Mouse (Mus musculus): ENCODE data around the gene Itih2. TPM values are rescaled to one million over a fixed set of nuclear protein-coding genes. Genes with fewer than 3 reads are reported as not detected.

Gene Itih2
- polyA plus RNA-seq (2012; ENCODE audit: insufficient read depth, insufficient read length, low replicate concordance, missing spikeins), result not detected in 2 replicates

DNA sequence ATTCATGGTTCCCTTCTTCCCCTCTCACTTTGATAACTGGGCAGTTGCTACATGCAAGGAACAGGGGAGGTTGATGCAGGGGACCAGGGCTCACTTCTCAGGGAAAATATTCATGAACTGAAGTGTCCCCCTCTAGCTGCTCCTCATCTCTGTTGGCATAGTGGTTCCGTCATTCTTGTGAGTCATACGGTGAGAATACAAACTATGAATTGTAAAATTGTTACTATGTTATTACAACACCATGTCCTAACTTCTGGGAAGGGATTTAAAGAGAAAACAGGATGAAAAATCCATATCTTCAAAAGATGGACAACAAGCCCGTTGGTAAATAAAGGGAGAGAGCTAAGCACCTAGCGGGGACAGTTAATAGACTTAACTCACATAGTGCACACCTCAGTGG, at the start of gene Itih2:
Itih2 (minus strand) TSS at position 101 of the 400 bp plus-strand sequence.
- Histone ChIP-seq H3K4me1 (ENCODE audit: control insufficient read depth, insufficient read depth, low read length) (no peaks in the 10 kb centered on the region), H3K27ac (ENCODE audit: insufficient read depth, low read depth, low read length) (no peak within 1 kb of the TSS), H3K4me3 (ENCODE audit: insufficient read depth, low read depth, low read length) (no peak within 1 kb of the TSS)
- TF ChIP-seq CTCF (IDR thresholded peaks at IDR 0.05; ENCODE audit: insufficient read depth, low read depth, low read length) (no peak), POLR2A (IDR thresholded peaks at IDR 0.05; ENCODE audit: insufficient read depth, low read depth, low read length) (no peak)
- WGBS, result 92% methylated on average over 4 of the region's 4 CpGs

DNA sequence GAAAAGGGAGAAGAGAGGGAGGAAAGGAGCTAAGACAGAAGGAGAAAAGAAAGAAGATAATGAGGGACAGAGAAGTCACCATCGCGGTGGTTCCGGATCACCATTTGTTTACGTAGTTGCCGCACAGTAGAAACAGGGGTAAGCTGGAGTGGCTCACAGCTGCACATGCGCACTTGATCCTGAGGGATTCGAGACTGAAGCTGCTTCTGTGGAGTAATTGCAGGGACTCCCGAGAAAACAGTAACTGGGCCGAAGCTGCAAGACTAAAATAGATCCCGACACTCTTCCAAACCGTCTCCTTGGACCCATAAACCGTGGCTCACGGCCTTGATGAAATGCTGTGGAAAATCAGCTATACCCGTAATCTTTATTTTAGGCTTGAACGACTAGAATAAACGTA, 38.8 kb upstream of the Itih2 start:
- Histone ChIP-seq H3K4me3 (ENCODE audit: insufficient read depth, low read depth, low read length) (no peak overlapping the region), H3K27ac (ENCODE audit: insufficient read depth, low read depth, low read length) (no peak overlapping the region), H3K4me1 (ENCODE audit: control insufficient read depth, insufficient read depth, low read length) (peaks cover 4% of the 10 kb centered on the region; the same call in 1 of the 2 replicates)
- WGBS, result 68% methylated on average over 16 of the region's 16 CpGs
- TF ChIP-seq POLR2A (IDR thresholded peaks at IDR 0.05; ENCODE audit: insufficient read depth, low read depth, low read length) (no peak), CTCF (IDR thresholded peaks at IDR 0.05; ENCODE audit: insufficient read depth, low read depth, low read length) (no peak)

DNA sequence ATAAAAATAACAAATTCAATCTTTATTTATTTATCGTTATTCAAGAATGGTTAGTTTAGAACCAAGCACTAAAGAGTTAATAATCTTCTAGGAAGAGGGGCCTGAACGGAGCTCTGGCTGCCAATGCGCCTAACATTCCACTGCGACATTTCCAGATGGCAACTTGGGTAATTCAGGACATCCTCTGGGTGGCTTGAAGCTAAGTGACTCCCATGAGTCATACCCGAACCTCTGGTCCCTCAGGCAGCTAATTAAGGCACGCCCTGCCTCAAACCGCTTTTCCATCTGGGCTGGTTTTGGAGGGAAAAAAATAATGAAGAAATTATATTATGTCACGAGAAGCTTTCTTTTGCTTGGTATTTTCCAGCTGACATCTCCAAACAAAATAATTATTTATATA, 36.8 kb upstream of the Itih2 start:
- no peak overlapping the region for H3K4me3 ChIP-seq (ENCODE audit: insufficient read depth, low read depth, low read length)
- TF ChIP-seq CTCF (IDR thresholded peaks at IDR 0.05; ENCODE audit: insufficient read depth, low read depth, low read length), result no peak
- TF ChIP-seq POLR2A (IDR thresholded peaks at IDR 0.05; ENCODE audit: insufficient read depth, low read depth, low read length), result no peak
- WGBS, result 44% methylated on average over 8 of the region's 8 CpGs
- H3K4me1 ChIP-seq (ENCODE audit: control insufficient read depth, insufficient read depth, low read length), result peaks cover 4% of the 10 kb centered on the region; the same call in 1 of the 2 replicates
- H3K27ac ChIP-seq (ENCODE audit: insufficient read depth, low read depth, low read length), result no peak overlapping the region

DNA sequence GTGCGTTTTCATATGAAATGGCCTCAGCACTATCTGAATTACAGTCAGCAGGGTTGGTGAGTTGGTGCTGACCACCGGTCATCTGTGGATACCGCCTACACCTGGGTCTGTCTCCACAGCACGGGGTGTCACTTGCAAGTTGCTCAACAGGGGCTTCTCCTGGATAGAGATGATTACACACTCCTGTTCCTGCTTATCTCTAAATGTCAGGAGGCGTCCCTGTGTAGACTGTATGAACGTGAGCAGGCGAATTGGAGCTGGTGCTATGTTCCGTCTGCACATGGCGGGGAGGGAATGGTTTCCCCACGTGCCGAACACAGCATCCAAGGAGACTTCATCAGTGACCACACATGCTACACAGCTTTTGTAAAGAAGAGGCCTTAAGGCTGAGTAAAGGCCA, 36.1 kb upstream of the Itih2 start:
- TF ChIP-seq POLR2A (IDR thresholded peaks at IDR 0.05; ENCODE audit: insufficient read depth, low read depth, low read length) (no peak), CTCF (IDR thresholded peaks at IDR 0.05; ENCODE audit: insufficient read depth, low read depth, low read length) (no peak)
- Histone ChIP-seq H3K27ac (ENCODE audit: insufficient read depth, low read depth, low read length) (no peak overlapping the region), H3K4me3 (ENCODE audit: insufficient read depth, low read depth, low read length) (no peak overlapping the region), H3K4me1 (ENCODE audit: control insufficient read depth, insufficient read depth, low read length) (peaks cover 4% of the 10 kb centered on the region; the same call in 1 of the 2 replicates)
- WGBS, result 94% methylated on average over 11 of the region's 11 CpGs

DNA sequence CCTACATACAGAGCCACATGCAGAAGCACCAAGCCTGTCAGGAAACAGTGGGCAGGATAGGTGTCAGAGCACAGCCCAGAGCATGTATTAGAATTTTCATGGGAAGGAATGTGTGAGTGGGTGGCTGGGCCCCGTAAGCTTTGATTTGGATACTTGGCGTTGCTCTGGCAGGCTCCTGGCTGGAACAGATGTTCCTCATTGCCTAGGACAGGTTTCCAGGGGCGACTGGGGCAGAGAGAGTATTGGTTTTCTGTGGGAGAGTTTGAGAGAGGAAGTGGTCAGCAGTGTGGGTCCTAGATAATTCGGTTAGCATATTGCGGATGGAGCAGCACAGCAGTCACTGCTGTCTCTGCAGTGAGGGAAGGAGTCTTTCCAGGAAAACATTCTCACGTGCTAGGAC, 35.4 kb upstream of the Itih2 start:
- 74% methylated on average over 6 of the region's 6 CpGs for WGBS
- no peak overlapping the region for H3K4me3 ChIP-seq (ENCODE audit: insufficient read depth, low read depth, low read length)
- H3K4me1 ChIP-seq (ENCODE audit: control insufficient read depth, insufficient read depth, low read length), result peaks cover 4% of the 10 kb centered on the region; the same call in 1 of the 2 replicates
- no peak overlapping the region for H3K27ac ChIP-seq (ENCODE audit: insufficient read depth, low read depth, low read length)
- no peak for TF ChIP-seq POLR2A (IDR thresholded peaks at IDR 0.05; ENCODE audit: insufficient read depth, low read depth, low read length)
- TF ChIP-seq CTCF (IDR thresholded peaks at IDR 0.05; ENCODE audit: insufficient read depth, low read depth, low read length), result no peak

DNA sequence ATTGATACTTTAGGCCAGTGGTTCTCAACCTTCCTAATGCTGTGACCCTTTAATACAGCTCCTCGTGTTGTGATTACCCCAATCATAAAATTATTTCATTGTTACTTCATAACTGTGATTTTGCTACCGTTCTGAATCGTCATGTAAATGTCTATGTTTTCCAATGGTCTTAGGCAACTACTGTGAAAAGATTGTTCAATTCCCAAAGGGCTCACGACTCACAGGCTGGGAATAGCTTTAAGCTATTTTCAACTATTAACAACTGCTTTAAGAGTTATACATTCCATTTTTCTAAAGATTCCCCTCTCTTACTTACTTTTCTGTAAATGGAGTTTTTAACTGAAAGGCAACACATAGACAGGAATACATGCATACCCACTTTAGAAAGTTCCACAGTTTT, 30.8 kb upstream of the Itih2 start:
- Histone ChIP-seq H3K4me1 (ENCODE audit: control insufficient read depth, insufficient read depth, low read length) (no peaks in the 10 kb centered on the region), H3K4me3 (ENCODE audit: insufficient read depth, low read depth, low read length) (no peak overlapping the region), H3K27ac (ENCODE audit: insufficient read depth, low read depth, low read length) (no peak overlapping the region)
- 91% methylated on average over 4 of the region's 4 CpGs for WGBS
- TF ChIP-seq POLR2A (IDR thresholded peaks at IDR 0.05; ENCODE audit: insufficient read depth, low read depth, low read length) (no peak), CTCF (IDR thresholded peaks at IDR 0.05; ENCODE audit: insufficient read depth, low read depth, low read length) (no peak)

DNA sequence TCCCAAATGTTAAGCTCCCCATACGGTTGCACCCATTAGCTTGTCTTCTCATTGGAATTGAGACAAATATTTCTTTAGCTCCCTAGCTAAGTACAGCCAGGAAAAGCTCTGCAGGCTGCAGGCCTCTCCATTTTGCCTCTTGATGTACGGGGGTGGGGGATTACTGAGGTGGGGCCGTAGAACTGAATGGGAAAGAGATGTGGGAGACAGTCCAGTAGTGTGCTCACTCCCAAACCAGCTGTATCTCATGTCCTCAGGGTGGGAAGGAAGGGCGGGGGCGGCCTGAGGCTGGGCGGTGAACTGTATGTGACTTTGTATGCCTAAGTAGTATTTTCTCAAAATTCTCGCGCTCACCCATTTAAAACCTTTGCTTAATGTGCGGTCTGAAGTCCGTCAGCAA, 26.0 kb upstream of the Itih2 start:
- H3K4me3 ChIP-seq (ENCODE audit: insufficient read depth, low read depth, low read length), result no peak overlapping the region
- peaks cover 7% of the 10 kb centered on the region for H3K4me1 ChIP-seq (ENCODE audit: control insufficient read depth, insufficient read depth, low read length)
- H3K27ac ChIP-seq (ENCODE audit: insufficient read depth, low read depth, low read length), result no peak overlapping the region
- WGBS, result 83% methylated on average over 10 of the region's 10 CpGs
- TF ChIP-seq CTCF (IDR thresholded peaks at IDR 0.05; ENCODE audit: insufficient read depth, low read depth, low read length) (no peak), POLR2A (IDR thresholded peaks at IDR 0.05; ENCODE audit: insufficient read depth, low read depth, low read length) (no peak)

DNA sequence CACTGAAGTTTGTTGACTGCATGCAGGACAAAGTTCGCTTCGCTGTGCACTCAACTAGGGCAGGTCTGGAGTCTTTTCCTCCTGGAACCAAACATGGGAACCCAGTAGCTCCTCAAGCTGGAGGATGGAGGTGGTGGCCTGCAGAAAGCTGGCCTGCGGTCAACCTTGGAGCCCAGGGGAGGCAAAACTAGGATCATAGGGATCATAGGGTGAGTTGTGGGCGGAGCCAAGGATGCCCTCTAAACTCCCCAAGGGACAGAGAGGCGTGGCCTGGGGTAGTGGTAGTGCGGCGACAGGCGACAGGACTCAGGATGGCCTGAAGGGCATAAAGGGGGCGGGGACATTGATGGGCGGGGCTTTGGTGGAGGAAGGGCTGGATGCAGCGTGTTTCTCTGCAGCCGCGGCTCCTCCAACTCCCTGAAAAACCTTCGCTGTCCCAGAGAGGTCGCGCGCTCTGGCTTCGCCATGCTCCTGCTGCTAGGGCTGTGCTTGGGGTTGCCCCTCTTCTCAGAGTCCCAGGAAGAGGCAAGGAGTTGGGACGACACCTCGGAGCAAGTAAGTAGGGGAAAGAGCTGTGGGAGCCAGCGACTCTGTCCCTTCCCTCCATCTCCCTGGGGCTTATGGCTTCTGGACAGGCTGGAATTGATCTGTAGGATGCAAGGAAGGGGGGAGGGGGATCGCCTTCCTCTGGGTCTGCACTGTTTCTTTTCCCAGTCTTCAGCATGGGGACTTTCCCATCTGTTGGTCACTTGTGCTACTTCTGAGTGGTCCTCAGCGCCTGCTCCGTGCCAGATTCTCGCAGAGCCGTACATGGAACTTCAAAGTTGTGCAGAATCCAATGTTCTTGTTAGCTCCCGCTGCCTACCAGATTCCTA, 22.2 kb upstream of the Itih2 start, which contains the start of gene Itih5:
Itih5 (plus strand) TSS at position 371 of the 875 bp plus-strand sequence.
- H3K27ac ChIP-seq (ENCODE audit: insufficient read depth, low read depth, low read length), result no peak within 1 kb of the TSS
- WGBS, result 13% methylated on average over 27 of the region's 27 CpGs
- H3K4me3 ChIP-seq (ENCODE audit: insufficient read depth, low read depth, low read length), result peak within 1 kb of the TSS; percentile 43
- peaks cover 7% of the 10 kb centered on the region for H3K4me1 ChIP-seq (ENCODE audit: control insufficient read depth, insufficient read depth, low read length)
- no peak for TF ChIP-seq CTCF (IDR thresholded peaks at IDR 0.05; ENCODE audit: insufficient read depth, low read depth, low read length)
- no peak for TF ChIP-seq POLR2A (IDR thresholded peaks at IDR 0.05; ENCODE audit: insufficient read depth, low read depth, low read length)

DNA sequence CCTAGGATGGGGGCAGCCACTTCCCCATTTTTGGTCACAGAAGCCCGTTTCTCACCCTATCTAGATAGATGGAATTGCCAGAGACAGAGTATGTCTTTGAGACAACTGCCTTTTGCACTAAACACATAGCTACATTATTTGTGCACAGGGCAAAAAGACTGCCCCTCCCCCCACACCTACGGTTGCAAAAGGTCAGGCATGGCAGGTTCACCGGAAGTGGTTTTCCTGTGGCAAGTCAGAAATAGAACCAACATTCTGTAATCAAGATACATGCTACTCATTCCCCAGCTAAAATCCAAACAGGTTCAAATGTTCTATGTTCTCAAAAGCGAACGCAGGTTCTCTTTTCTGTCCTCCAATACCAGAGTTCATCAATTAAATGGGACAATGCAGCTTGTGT, 21.4 kb upstream of the Itih2 start:
- H3K4me1 ChIP-seq (ENCODE audit: control insufficient read depth, insufficient read depth, low read length), result peaks cover 7% of the 10 kb centered on the region
- H3K27ac ChIP-seq (ENCODE audit: insufficient read depth, low read depth, low read length), result no peak overlapping the region
- 87% methylated on average over 5 of the region's 5 CpGs for WGBS
- TF ChIP-seq CTCF (IDR thresholded peaks at IDR 0.05; ENCODE audit: insufficient read depth, low read depth, low read length) (no peak), POLR2A (IDR thresholded peaks at IDR 0.05; ENCODE audit: insufficient read depth, low read depth, low read length) (no peak)
- no peak overlapping the region for H3K4me3 ChIP-seq (ENCODE audit: insufficient read depth, low read depth, low read length)
